Mouse (Mus musculus): ENCODE results near the gene Gm20661.

DNA sequence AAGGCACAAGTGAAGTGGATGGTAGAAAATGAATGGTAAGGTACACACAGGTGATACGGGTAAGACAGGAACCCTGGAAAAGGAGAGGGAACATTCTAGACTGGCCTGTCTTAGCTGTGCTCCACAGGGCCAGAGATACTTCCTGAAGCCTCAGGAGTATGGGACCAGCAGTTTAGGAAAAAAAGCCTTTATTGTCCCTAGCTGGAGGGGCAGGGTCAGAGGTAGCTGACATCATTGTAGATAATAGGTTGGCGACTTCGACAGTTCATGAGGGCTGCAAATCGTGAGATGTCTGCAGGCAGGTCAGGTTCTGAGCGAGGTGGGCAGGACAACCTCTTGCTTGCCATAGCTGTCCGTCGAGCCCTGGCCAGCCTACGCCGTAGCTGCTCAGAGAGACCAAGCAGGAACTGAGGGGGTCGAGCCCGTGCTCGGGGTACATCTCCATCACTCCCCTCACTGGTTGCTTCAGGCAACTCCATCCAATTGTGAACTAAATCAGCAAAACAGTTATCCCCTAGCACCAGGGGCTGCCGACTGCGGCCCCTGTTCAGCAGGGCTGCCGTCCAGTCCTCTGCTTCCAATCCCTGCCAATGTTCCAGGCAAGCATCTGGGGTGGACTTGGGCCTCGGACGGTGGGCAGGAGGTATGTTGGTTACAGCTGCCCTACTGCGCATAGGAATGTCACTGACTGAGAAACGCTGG is 1.3 kb downstream of the Gm20661 start:
- no peak for TF ChIP-seq CTCF (IDR thresholded peaks at IDR 0.05; ENCODE audit: borderline replicate concordance, control insufficient read depth, extremely low read depth, insufficient read depth, low read length, poor library complexity)
- TF ChIP-seq POLR2A (IDR thresholded peaks at IDR 0.05; ENCODE audit: control insufficient read depth, extremely low read depth, insufficient read depth, low read length, poor library complexity), result no peak
